Mouse (Mus musculus): ENCODE results near the gene Smyd3.

- TF ChIP-seq CTCF (IDR thresholded peaks at IDR 0.05; ENCODE audit: control insufficient read depth, insufficient read depth, insufficient replicate concordance, low read depth, low read length) (no peak), POLR2A (IDR thresholded peaks at IDR 0.05; ENCODE audit: control insufficient read depth, low read depth, low read length) (no peak)
Observed at GRCm38 (mm10) chr1:179116729-179117663, 400.8 kb downstream of the Smyd3 start.

All from testis, adult 2 months (tissue).